Mouse (Mus musculus) B cell, adult 67 days (primary cell): ENCODE data around the gene Car5b. TPM values are rescaled to one million over a fixed set of nuclear protein-coding genes. Genes with fewer than 3 reads are reported as not detected.

Experiments
- total RNA-seq, 2 experiments: library from RNA; stranded (reverse); gene quantifications; 4 replicates each; pipeline ENCODE4 v1.2.4; 2023

The Car5b gene
- total RNA-seq, result under 1 TPM in 1 of 2 experiments, not detected in 1; 0.27 TPM

GRCm38 (mm10) chrX:164027607-164028289 is at the start of gene Car5b:
Gene Car5b, minus strand, starts transcription at chrX:164027997.

GRCm38 (mm10) chrX:164076040-164076775 is 48.4 kb upstream of the Car5b start, which contains the start of gene Siah1b:
Gene Siah1b, minus strand, starts transcription at chrX:164076493.

GRCm38 (mm10) chrX:163958467-163958875 is 69.3 kb downstream of the Car5b start, which contains the start of gene Zrsr2:
Gene Zrsr2, minus strand, starts transcription at chrX:163958661.

Other genes starting within 250 kb of the Car5b start
- gene Ap1s2, start 119.0 kb downstream of the Car5b start, total RNA-seq, result 10 to 100 TPM; 20.6 to 33.3 TPM
- gene Zrsr2, start 69.3 kb downstream of the Car5b start, total RNA-seq, result 10 to 100 TPM; 70.2 to 70.8 TPM
- gene Siah1b, start 48.5 kb upstream of the Car5b start, total RNA-seq, result 10 to 100 TPM; 14.0 to 14.3 TPM
- gene Cltrn, start 60.8 kb upstream of the Car5b start, total RNA-seq, result not detected
- not detected for gene Ace2, start 111.3 kb upstream of the Car5b start, total RNA-seq
- not detected for gene Bmx, start 230.2 kb upstream of the Car5b start, total RNA-seq
- not detected for gene Pir, start 241.4 kb upstream of the Car5b start, total RNA-seq